Mouse (Mus musculus): Measurements from ENCODE around the gene Kcp. TPM values are rescaled to one million over a fixed set of nuclear protein-coding genes. Genes with fewer than 3 reads are reported as not detected.

The Kcp gene
- polyA plus RNA-seq, 1 experiment from 2014 or later: 32.8 TPM

GRCm38 (mm10) chr6:29526281-29527251 lies 18.8 kb upstream of the Kcp start, which contains the start of gene Irf5:
TSS of gene Irf5 (plus strand) at chr6:29526625.
- peak within 1 kb of the TSS; percentile 65 for H3K9ac ChIP-seq (ENCODE audit: low read depth, low read length)
- peak; percentile 48; the same call in 1 of the 2 replicates for ATAC-seq (ENCODE audit: low FRiP score, low TSS enrichment)
- H3K36me3 ChIP-seq (ENCODE audit: control insufficient read depth, insufficient read depth, low read length): no peaks in the 10 kb centered on the region
- H3K4me1 ChIP-seq (ENCODE audit: control insufficient read depth, insufficient read depth, low read length): peaks cover 30% of the 10 kb centered on the region
- peak within 1 kb of the TSS; percentile 100 for H3K4me2 ChIP-seq (replicated peaks; ENCODE audit: low read depth, low read length)
- WGBS: under 1% methylated on average over 72 of the region's 96 CpGs
- H3K4me3 ChIP-seq (ENCODE audit: low read length): peak within 1 kb of the TSS; percentile 56
- peaks cover 31% of the 10 kb centered on the region for H3K27me3 ChIP-seq (ENCODE audit: control insufficient read depth, insufficient read depth, low read length)
- H3K27ac ChIP-seq (ENCODE audit: low read depth, low read length): no peak within 1 kb of the TSS
- H3K9me3 ChIP-seq (ENCODE audit: control insufficient read depth, low read length): no peaks in the 10 kb centered on the region

GRCm38 (mm10) chr6:29525256-29525655 lies 17.5 kb upstream of the Kcp start:
- 73% methylated on average over 6 of the region's 6 CpGs for WGBS
- ATAC-seq (ENCODE audit: low FRiP score, low TSS enrichment): no peak
- no peaks in the 10 kb centered on the region for H3K36me3 ChIP-seq (ENCODE audit: control insufficient read depth, insufficient read depth, low read length)
- no peak overlapping the region for H3K4me3 ChIP-seq (ENCODE audit: low read length)
- no peak overlapping the region for H3K4me2 ChIP-seq (replicated peaks; ENCODE audit: low read depth, low read length)
- H3K27ac ChIP-seq (ENCODE audit: low read depth, low read length): no peak overlapping the region
- H3K9ac ChIP-seq (ENCODE audit: low read depth, low read length): no peak overlapping the region
- peaks cover 31% of the 10 kb centered on the region for H3K27me3 ChIP-seq (ENCODE audit: control insufficient read depth, insufficient read depth, low read length)
- no peaks in the 10 kb centered on the region for H3K9me3 ChIP-seq (ENCODE audit: control insufficient read depth, low read length)
- H3K4me1 ChIP-seq (ENCODE audit: control insufficient read depth, insufficient read depth, low read length): peaks cover 30% of the 10 kb centered on the region

DNA sequence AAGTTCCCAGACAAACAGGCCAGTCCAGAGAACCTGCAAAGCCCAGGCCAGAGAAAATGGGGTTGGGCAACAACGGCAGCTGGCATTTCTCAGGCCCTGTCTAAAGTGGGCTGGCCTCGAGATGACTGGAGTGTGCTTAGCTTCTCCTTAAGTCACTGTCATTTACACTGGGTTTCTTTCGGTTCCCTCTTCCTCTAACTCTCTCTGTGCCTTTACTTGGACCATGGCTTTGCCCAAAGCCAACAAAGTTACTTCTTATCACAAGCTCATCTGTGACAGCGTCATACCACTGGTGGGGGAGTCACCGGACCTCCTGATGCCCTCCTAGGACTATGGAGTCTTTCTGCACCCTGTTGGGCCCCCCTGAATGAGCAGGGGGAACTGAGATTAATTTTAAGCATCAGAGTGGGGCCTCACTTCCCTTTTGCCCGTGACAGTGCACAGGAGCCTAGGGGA lies 16.3 kb upstream of the Kcp start:
- no peak overlapping the region for H3K9ac ChIP-seq (ENCODE audit: low read depth, low read length)
- 32% methylated on average over 6 of the region's 6 CpGs for WGBS
- H3K27me3 ChIP-seq (ENCODE audit: control insufficient read depth, insufficient read depth, low read length): peaks cover 25% of the 10 kb centered on the region
- H3K4me2 ChIP-seq (replicated peaks; ENCODE audit: low read depth, low read length): no peak overlapping the region
- H3K27ac ChIP-seq (ENCODE audit: low read depth, low read length): peak overlapping the region; percentile 24; the same call in 1 of the 2 replicates
- no peaks in the 10 kb centered on the region for H3K36me3 ChIP-seq (ENCODE audit: control insufficient read depth, insufficient read depth, low read length)
- no peaks in the 10 kb centered on the region for H3K9me3 ChIP-seq (ENCODE audit: control insufficient read depth, low read length)
- H3K4me1 ChIP-seq (ENCODE audit: control insufficient read depth, insufficient read depth, low read length): peaks cover 27% of the 10 kb centered on the region
- ATAC-seq (ENCODE audit: low FRiP score, low TSS enrichment): peak; percentile 36; the same call in 1 of the 2 replicates
- no peak overlapping the region for H3K4me3 ChIP-seq (ENCODE audit: low read length)

- Histone ChIP-seq H3K4me1 (ENCODE audit: control insufficient read depth, insufficient read depth, low read length) (peaks cover 27% of the 10 kb centered on the region), H3K9me3 (ENCODE audit: control insufficient read depth, low read length) (no peaks in the 10 kb centered on the region), H3K9ac (ENCODE audit: low read depth, low read length) (no peak overlapping the region), H3K27ac (ENCODE audit: low read depth, low read length) (no peak overlapping the region; the same call in 1 of the 2 replicates), H3K4me2 (replicated peaks; ENCODE audit: low read depth, low read length) (no peak overlapping the region), H3K36me3 (ENCODE audit: control insufficient read depth, insufficient read depth, low read length) (no peaks in the 10 kb centered on the region), H3K27me3 (ENCODE audit: control insufficient read depth, insufficient read depth, low read length) (peaks cover 22% of the 10 kb centered on the region), H3K4me3 (ENCODE audit: low read length) (no peak overlapping the region)
- 66% methylated on average over 12 of the region's 12 CpGs for WGBS
- no peak for ATAC-seq (ENCODE audit: low FRiP score, low TSS enrichment)
Measured at GRCm38 (mm10) chr6:29523301-29524033, 15.7 kb upstream of the Kcp start.

GRCm38 (mm10) chr6:29522626-29523300 lies 15.0 kb upstream of the Kcp start:
- H3K4me1 ChIP-seq (ENCODE audit: control insufficient read depth, insufficient read depth, low read length): peaks cover 21% of the 10 kb centered on the region
- H3K27me3 ChIP-seq (ENCODE audit: control insufficient read depth, insufficient read depth, low read length): peaks cover 15% of the 10 kb centered on the region; the same call in 1 of the 2 replicates
- WGBS: 68% methylated on average over 6 of the region's 6 CpGs
- no peak overlapping the region for H3K4me3 ChIP-seq (ENCODE audit: low read length)
- H3K27ac ChIP-seq (ENCODE audit: low read depth, low read length): no peak overlapping the region
- H3K4me2 ChIP-seq (replicated peaks; ENCODE audit: low read depth, low read length): no peak overlapping the region
- no peaks in the 10 kb centered on the region for H3K9me3 ChIP-seq (ENCODE audit: control insufficient read depth, low read length)
- ATAC-seq (ENCODE audit: low FRiP score, low TSS enrichment): no peak
- H3K36me3 ChIP-seq (ENCODE audit: control insufficient read depth, insufficient read depth, low read length): no peaks in the 10 kb centered on the region
- H3K9ac ChIP-seq (ENCODE audit: low read depth, low read length): no peak overlapping the region

DNA sequence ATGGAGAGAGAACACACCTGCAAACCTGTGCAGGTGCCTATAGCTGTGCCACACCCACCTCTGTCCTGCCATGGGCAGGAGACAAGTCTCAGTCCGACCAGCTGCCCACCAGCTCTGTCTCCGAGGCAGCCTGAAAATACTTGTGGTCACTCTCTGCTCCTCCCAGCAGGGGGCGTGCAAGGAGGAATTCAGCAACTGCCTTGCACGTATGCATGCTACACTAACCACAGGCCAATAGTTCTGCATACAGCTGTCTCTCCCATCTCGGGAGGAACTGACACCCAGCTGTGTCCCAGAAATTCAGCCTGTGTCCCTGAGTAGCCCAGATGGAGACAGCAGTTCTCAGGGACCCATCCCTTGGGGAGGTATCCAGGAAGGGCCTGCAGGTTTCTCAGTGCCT lies 9.4 kb upstream of the Kcp start:
- Histone ChIP-seq H3K4me2 (replicated peaks; ENCODE audit: low read depth, low read length) (no peak overlapping the region), H3K4me1 (ENCODE audit: control insufficient read depth, insufficient read depth, low read length) (peaks cover 9% of the 10 kb centered on the region), H3K27ac (ENCODE audit: low read depth, low read length) (no peak overlapping the region), H3K36me3 (ENCODE audit: control insufficient read depth, insufficient read depth, low read length) (no peaks in the 10 kb centered on the region), H3K4me3 (ENCODE audit: low read length) (no peak overlapping the region), H3K9ac (ENCODE audit: low read depth, low read length) (no peak overlapping the region), H3K27me3 (ENCODE audit: control insufficient read depth, insufficient read depth, low read length) (no peaks in the 10 kb centered on the region), H3K9me3 (ENCODE audit: control insufficient read depth, low read length) (no peaks in the 10 kb centered on the region)
- 8% methylated on average over 5 of the region's 5 CpGs for WGBS
- peak; percentile 53 for ATAC-seq (ENCODE audit: low FRiP score, low TSS enrichment)

- H3K4me3 ChIP-seq (ENCODE audit: low read length): no peak overlapping the region; the same call in 1 of the 2 replicates
Measured at GRCm38 (mm10) chr6:29513284-29513683, 5.5 kb upstream of the Kcp start.

DNA sequence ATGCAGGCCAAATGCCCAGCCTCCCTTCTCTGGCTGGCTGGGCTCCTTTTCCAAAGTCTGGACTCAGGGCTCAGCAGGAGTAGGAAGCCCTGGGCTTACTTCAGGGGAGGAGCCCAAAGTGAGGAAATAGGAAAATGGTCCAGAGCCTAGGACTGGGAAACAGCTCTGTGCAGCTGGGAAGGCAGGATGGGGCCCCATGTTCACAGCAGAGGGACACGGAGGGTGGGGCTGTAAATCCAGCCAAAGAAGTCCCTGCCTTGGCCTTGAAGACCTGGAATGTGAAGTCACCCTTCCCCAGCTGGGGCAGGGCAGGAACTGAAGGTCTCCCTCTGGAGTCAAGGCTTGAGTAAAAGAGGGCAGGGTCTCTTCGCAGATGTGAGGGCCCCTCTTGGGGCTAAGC lies 1.3 kb upstream of the Kcp start:
- 20% methylated on average over 2 of the region's 2 CpGs for WGBS
- peaks cover under 1% of the 10 kb centered on the region; the same call in 1 of the 2 replicates for H3K36me3 ChIP-seq (ENCODE audit: control insufficient read depth, insufficient read depth, low read length)
- no peak for ATAC-seq (ENCODE audit: low FRiP score, low TSS enrichment)
- no peak overlapping the region for H3K4me3 ChIP-seq (ENCODE audit: low read length)
- no peak overlapping the region for H3K9ac ChIP-seq (ENCODE audit: low read depth, low read length)
- no peaks in the 10 kb centered on the region for H3K27me3 ChIP-seq (ENCODE audit: control insufficient read depth, insufficient read depth, low read length)
- peaks cover 23% of the 10 kb centered on the region for H3K4me1 ChIP-seq (ENCODE audit: control insufficient read depth, insufficient read depth, low read length)
- H3K4me2 ChIP-seq (replicated peaks; ENCODE audit: low read depth, low read length): no peak overlapping the region
- H3K27ac ChIP-seq (ENCODE audit: low read depth, low read length): 0 out of 2 replicates have a peak overlapping the region, but pooled peaks have one; percentile 24
- H3K9me3 ChIP-seq (ENCODE audit: control insufficient read depth, low read length): no peaks in the 10 kb centered on the region

More at GRCm38 (mm10) chr6:29513284-29513683, 5.5 kb upstream of the Kcp start:
- ATAC-seq (ENCODE audit: low FRiP score, low TSS enrichment): peak; percentile 90
- peak overlapping the region; percentile 37; the same call in 1 of the 2 replicates for H3K9ac ChIP-seq (ENCODE audit: low read depth, low read length)
- H3K4me2 ChIP-seq (replicated peaks; ENCODE audit: low read depth, low read length): peak overlapping the region; percentile 29
- no peaks in the 10 kb centered on the region for H3K27me3 ChIP-seq (ENCODE audit: control insufficient read depth, insufficient read depth, low read length)
- peaks cover 16% of the 10 kb centered on the region for H3K4me1 ChIP-seq (ENCODE audit: control insufficient read depth, insufficient read depth, low read length)
- H3K27ac ChIP-seq (ENCODE audit: low read depth, low read length): peak overlapping the region; percentile 87
- WGBS: 1% methylated on average over 11 of the region's 11 CpGs
- H3K9me3 ChIP-seq (ENCODE audit: control insufficient read depth, low read length): no peaks in the 10 kb centered on the region
- H3K36me3 ChIP-seq (ENCODE audit: control insufficient read depth, insufficient read depth, low read length): no peaks in the 10 kb centered on the region
